Mouse (Mus musculus) kidney, embryonic 14.5 days (tissue): ENCODE measurements around the gene Ifna1. TPM values are rescaled to one million over a fixed set of nuclear protein-coding genes. Genes with fewer than 3 reads are reported as not detected.

Experiments
- ATAC-seq: fragments of 200-750 bp; cut with Nextera tagmentation; 2 replicates; pipeline ENCODE4 v1.8.0; 2017; ENCODE audit warnings: moderate number of reproducible peaks, mild to moderate bottlenecking, moderate TSS enrichment, moderate library complexity; ENCODE audit not compliant: low FRiP score, low TSS enrichment
- H3K27ac ChIP-seq: fragments of 300-500 bp; sonication (generic); 2 replicates; pipeline ENCODE4 v1.5.1; 2014; ENCODE audit warnings: low read depth, mild to moderate bottlenecking, low read length, moderate library complexity, mixed read lengths
- H3K27me3 ChIP-seq: fragments of 300-500 bp; sonication (generic); 2 replicates; pipeline ENCODE4 v1.6.1; 2014; ENCODE audit warnings: mild to moderate bottlenecking, low read length; ENCODE audit not compliant: control insufficient read depth, insufficient read depth
- H3K36me3 ChIP-seq: fragments of 300-500 bp; sonication (generic); 2 replicates; pipeline ENCODE4 v1.6.1; 2014; ENCODE audit warnings: low read length, mixed read lengths; ENCODE audit not compliant: control insufficient read depth, insufficient read depth
- H3K4me1 ChIP-seq: fragments of 300-500 bp; sonication (generic); 2 replicates; pipeline ENCODE4 v1.6.1; 2014; ENCODE audit warnings: low read length, mixed read lengths; ENCODE audit not compliant: control insufficient read depth, insufficient read depth
- H3K4me2 ChIP-seq: fragments of 300-500 bp; sonication (generic); replicated peaks from 2 replicates; pipeline ENCODE4 v1.6.1; 2014; ENCODE audit warnings: low read depth, mild to moderate bottlenecking, low read length
- H3K4me3 ChIP-seq: fragments of 300-500 bp; sonication (generic); 2 replicates; pipeline ENCODE4 v1.5.1; 2014; ENCODE audit warnings: mild to moderate bottlenecking, low read length
- H3K9ac ChIP-seq: fragments of 300-500 bp; sonication (generic); 2 replicates; pipeline ENCODE4 v1.6.1; 2014; ENCODE audit warnings: low read depth, mild to moderate bottlenecking, low read length, moderate library complexity
- H3K9me3 ChIP-seq: fragments of 300-500 bp; sonication (generic); 2 replicates; pipeline ENCODE4 v1.6.1; 2016; ENCODE audit warnings: low read length; ENCODE audit not compliant: control insufficient read depth
- WGBS: fragments of 180-500 bp; shearing (Covaris S2); extraction: QIAGEN DNeasy Blood & Tissue Kit; methylation state at CpG from one replicate; pipeline ENCODE4 v1.1.7; 2014; 5-methylcytosine and 5-hydroxymethylcytosine counted together
- polyA plus RNA-seq: library from polyadenylated mRNA; unstranded; fragments of >200 nt; fragmentation: Nextera tagmentation; extraction: Ambion mirVana; gene quantifications from 2 replicates; pipeline ENCODE4 v1.2.1, GENCODE M21; 2014

Gene Ifna1
- polyA plus RNA-seq, 1 experiment from 2014 or later: not detected

DNA sequence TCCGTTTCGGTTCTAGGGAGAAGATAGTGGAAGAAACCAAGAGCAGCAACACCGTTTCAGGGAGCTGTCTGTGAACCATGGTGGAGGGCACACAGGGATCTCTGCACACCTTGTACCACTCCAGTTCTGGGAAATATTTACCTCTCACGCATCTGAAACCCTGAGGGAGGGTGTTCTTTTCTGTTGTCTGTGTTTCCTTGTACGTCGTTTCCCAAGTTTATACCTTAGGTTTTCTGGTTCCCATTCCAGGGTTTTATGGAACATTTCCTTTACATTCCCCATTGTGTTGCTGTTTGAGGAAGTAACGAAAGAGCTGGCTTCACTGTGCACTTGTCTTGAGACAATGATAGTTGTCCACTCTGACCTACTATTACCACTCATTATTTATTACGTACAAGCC, 30.2 kb downstream of the Ifna1 start, which contains the start of gene Ifne:
Gene Ifne (minus strand): TSS at position 101 of the 400 bp plus-strand sequence.
- no peak within 1 kb of the TSS for H3K4me3 ChIP-seq
- ATAC-seq: no peak
- 84% methylated on average over 8 of the region's 8 CpGs for WGBS
- no peaks in the 10 kb centered on the region for H3K9me3 ChIP-seq
- H3K4me1 ChIP-seq: no peaks in the 10 kb centered on the region
- peaks cover 2% of the 10 kb centered on the region; the same call in 1 of the 2 replicates for H3K27me3 ChIP-seq
- no peak within 1 kb of the TSS for H3K27ac ChIP-seq
- no peak within 1 kb of the TSS for H3K9ac ChIP-seq
- no peaks in the 10 kb centered on the region for H3K36me3 ChIP-seq
- H3K4me2 ChIP-seq: no peak within 1 kb of the TSS

DNA sequence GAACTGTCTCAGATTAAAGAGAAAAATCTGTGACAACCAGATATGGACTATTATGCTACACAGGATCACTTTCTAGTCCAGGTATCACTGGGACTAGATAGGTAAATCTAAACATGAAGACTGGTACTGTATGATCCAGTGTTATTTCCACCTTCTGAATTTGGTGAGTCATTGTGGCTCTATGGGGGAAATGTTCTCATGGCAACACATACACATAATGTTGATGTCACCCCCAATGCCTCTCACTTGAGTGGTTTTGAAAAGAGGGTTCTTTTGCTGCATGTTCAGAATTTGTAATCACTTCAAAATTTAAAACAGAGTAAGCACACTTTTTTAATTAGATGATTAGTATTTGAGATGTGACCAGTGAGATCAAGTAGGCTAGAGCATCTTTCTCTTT, 38.3 kb downstream of the Ifna1 start:
- Histone ChIP-seq H3K36me3 (no peaks in the 10 kb centered on the region), H3K4me2 (no peak overlapping the region), H3K4me1 (no peaks in the 10 kb centered on the region), H3K9ac (no peak overlapping the region), H3K27me3 (no peaks in the 10 kb centered on the region), H3K27ac (no peak overlapping the region), H3K9me3 (no peaks in the 10 kb centered on the region), H3K4me3 (no peak overlapping the region)
- no peak for ATAC-seq

DNA sequence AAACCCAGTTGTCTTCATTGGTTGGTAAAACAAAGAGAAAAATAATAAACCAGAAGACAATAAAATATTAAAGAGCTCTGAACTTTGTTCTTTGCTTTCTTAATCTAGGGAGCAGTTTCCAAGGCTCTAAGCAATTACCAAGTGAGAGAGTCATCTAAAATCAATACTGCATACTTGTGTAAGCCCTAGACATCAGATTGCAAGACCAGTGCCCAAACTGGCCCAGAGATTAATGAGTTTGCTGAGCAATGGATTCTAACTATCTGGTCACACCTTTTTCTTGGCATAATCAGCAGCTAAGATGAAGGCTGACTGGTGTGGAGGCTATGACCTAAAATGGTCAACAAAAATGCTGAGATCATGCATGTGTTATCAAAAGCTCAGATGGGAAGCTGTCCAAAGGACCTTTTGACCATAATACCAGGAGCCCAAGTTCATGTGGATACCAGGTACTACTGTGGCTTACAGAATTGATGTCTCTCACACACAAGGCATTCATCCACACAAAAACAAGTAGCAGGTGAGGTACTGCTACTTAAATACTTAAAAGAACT, 43.4 kb downstream of the Ifna1 start:
- Histone ChIP-seq H3K27ac (no peak overlapping the region), H3K4me1 (no peaks in the 10 kb centered on the region), H3K36me3 (no peaks in the 10 kb centered on the region), H3K27me3 (no peaks in the 10 kb centered on the region), H3K4me2 (no peak overlapping the region), H3K4me3 (no peak overlapping the region), H3K9ac (no peak overlapping the region), H3K9me3 (no peaks in the 10 kb centered on the region)
- ATAC-seq: no peak

Other genes with a start within 250 kb of the Ifna1 start
- gene Ifna12, start 246.7 kb upstream of the Ifna1 start, polyA plus RNA-seq: not detected in 2 replicates
- gene C87499, start 215.7 kb upstream of the Ifna1 start, polyA plus RNA-seq: not detected in 2 replicates
- gene Ifna13, start 205.6 kb upstream of the Ifna1 start, polyA plus RNA-seq: not detected in 2 replicates
- gene Ifna16, start 173.2 kb upstream of the Ifna1 start, polyA plus RNA-seq: not detected in 2 replicates
- gene Ifna2, start 166.2 kb upstream of the Ifna1 start, polyA plus RNA-seq: not detected in 2 replicates
- gene Ifnab, start 158.7 kb upstream of the Ifna1 start, polyA plus RNA-seq: not detected in 2 replicates
- gene Gm26566, start 128.3 kb upstream of the Ifna1 start, polyA plus RNA-seq: 0.31 and 0.81 TPM in 2 replicates
- gene Klhl9, start 127.6 kb upstream of the Ifna1 start, polyA plus RNA-seq: 86.2 and 120 TPM in 2 replicates
- not detected in 2 replicates for gene Gm13271, start 95.2 kb upstream of the Ifna1 start, polyA plus RNA-seq
- 0.30 and 0.47 TPM in 2 replicates for gene Gm13283, start 90.0 kb upstream of the Ifna1 start, polyA plus RNA-seq
- 0.51 and 0.92 TPM in 2 replicates for gene Gm13290, start 76.3 kb upstream of the Ifna1 start, polyA plus RNA-seq
- not detected in 2 replicates for gene Gm13289, start 73.2 kb upstream of the Ifna1 start, polyA plus RNA-seq
- not detected in 2 replicates for gene Gm13272, start 70.2 kb upstream of the Ifna1 start, polyA plus RNA-seq
- gene Ifnz, start 68.0 kb upstream of the Ifna1 start, polyA plus RNA-seq: 0.19 TPM in 1 of 2 replicates, not detected in the other
- gene Gm13276, start 64.4 kb upstream of the Ifna1 start, polyA plus RNA-seq: not detected in 2 replicates
- gene Gm13277, start 61.5 kb upstream of the Ifna1 start, polyA plus RNA-seq: not detected in 2 replicates
- gene Gm13278, start 58.5 kb upstream of the Ifna1 start, polyA plus RNA-seq: not detected in 2 replicates
- not detected in 2 replicates for gene Gm13275, start 55.6 kb upstream of the Ifna1 start, polyA plus RNA-seq
- not detected in 2 replicates for gene Gm13279, start 52.7 kb upstream of the Ifna1 start, polyA plus RNA-seq
- 0.19 and 0.69 TPM in 2 replicates for gene Gm13285, start 50.4 kb upstream of the Ifna1 start, polyA plus RNA-seq
- not detected in 2 replicates for gene Gm13287, start 46.8 kb upstream of the Ifna1 start, polyA plus RNA-seq
- not detected in 2 replicates for gene Gm13288, start 44.6 kb upstream of the Ifna1 start, polyA plus RNA-seq
- gene Ifna7, start 33.9 kb upstream of the Ifna1 start, polyA plus RNA-seq: not detected in 2 replicates
- not detected in 2 replicates for gene Ifna11, start 30.1 kb upstream of the Ifna1 start, polyA plus RNA-seq
- gene Ifna6, start 22.7 kb upstream of the Ifna1 start, polyA plus RNA-seq: not detected in 2 replicates
- not detected in 2 replicates for gene Ifna5, start 14.6 kb upstream of the Ifna1 start, polyA plus RNA-seq
- not detected in 2 replicates for gene Ifna4, start 8.2 kb upstream of the Ifna1 start, polyA plus RNA-seq
- not detected in 2 replicates for gene Ifne, start 30.1 kb downstream of the Ifna1 start, polyA plus RNA-seq